Mouse (Mus musculus) urinary bladder, adult 2 months (tissue): ENCODE measurements at regions not wholly inside any gene's neighbourhood (a gene's known extent, or its start where the extent isn't known, plus 50 kb on each side); places are given as distances from the start of the nearest gene placed in this dataset.
A peak's percentile ranks its signal among the peaks of the same experiment; 100 is the strongest.

Experiments
- DNase-seq: peaks from one replicate; pipeline ENCODE4 v3.0.0; 2022; ENCODE audit warnings: low spot score

- peak; percentile 35 for DNase-seq
Measured at GRCm38 (mm10) chr7:31208237-31209054, 52.8 kb upstream of the Gramd1a start.

DNA sequence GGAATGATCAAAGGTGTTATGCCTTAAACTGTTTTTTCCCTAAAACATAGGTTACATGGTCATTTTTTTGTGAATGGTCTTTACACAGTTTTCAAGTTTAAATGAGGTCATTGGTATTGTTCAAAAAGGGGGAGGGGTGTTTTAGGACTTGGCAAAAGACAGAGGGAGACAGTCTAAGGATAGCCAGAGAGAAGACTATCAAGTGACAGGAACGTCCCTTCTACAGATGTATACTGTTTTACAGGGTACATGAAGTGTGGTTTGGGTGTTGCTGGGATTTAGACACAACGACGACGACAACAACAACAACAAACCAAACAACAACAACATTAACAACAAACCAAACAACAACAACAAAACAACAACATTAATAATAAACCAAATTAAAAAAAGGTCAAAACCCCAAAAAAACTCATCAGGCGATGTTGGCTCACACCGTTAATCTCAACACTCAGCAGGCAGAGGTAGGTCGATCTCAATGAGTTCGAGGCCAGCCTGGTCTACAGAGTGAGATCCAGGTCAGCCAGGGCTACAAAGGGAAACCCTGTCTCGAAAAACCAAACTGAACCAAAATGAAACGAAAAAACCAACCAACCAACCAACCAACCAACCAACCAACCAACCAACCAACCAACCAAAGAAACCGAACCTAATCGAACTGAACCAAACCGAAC, 52.0 kb upstream of the Gramd1a start:
- no peak for DNase-seq
